Mouse (Mus musculus): Measurements from ENCODE around the gene Ms4a5.

- no peak for TF ChIP-seq MAZ (IDR thresholded peaks at IDR 0.05; ENCODE audit: low read depth, low read length)
- no peak for TF ChIP-seq CTCF (IDR thresholded peaks at IDR 0.05 in 2 of 3, conservative IDR thresholded peaks at IDR 0.05 in 1 of 3; ENCODE audit: control insufficient read depth in 1 of 3, insufficient read depth in 1 of 3, low read depth in 2 of 3, low read length in 3 of 3, poor library complexity in 1 of 3, severe bottlenecking in 1 of 3)
- no peak for TF ChIP-seq POLR2AphosphoS5 (IDR thresholded peaks at IDR 0.05; ENCODE audit: borderline replicate concordance, low read depth, low read length)
- no peak for TF ChIP-seq EP300 (IDR thresholded peaks at IDR 0.05; ENCODE audit: low read depth in 1 of 2, low read length in 2 of 2)
- TF ChIP-seq MAFK (IDR thresholded peaks at IDR 0.05; ENCODE audit: borderline replicate concordance, low read depth, low read length): no peak
- no peak for TF ChIP-seq POLR2A (IDR thresholded peaks at IDR 0.05; ENCODE audit: control insufficient read depth in 1 of 2, insufficient read depth in 1 of 2, low read depth in 1 of 2, low read length in 2 of 2, poor library complexity in 1 of 2)
- no peak for TF ChIP-seq UBTF (IDR thresholded peaks at IDR 0.05; ENCODE audit: borderline replicate concordance, insufficient read depth, low read depth, low read length)
- TF ChIP-seq USF2 (IDR thresholded peaks at IDR 0.05; ENCODE audit: borderline replicate concordance in 1 of 2, insufficient read depth in 1 of 2, low read depth in 1 of 2, low read length in 2 of 2): no peak
- TF ChIP-seq BHLHE40 (IDR thresholded peaks at IDR 0.05; ENCODE audit: borderline replicate concordance, low read depth, low read length): no peak
Observed at GRCm38 (mm10) chr19:11298939-11299338, 15.3 kb upstream of the Ms4a5 start.

All from MEL (cell line).